Mouse (Mus musculus): ENCODE measurements around the gene Afp.

DNA sequence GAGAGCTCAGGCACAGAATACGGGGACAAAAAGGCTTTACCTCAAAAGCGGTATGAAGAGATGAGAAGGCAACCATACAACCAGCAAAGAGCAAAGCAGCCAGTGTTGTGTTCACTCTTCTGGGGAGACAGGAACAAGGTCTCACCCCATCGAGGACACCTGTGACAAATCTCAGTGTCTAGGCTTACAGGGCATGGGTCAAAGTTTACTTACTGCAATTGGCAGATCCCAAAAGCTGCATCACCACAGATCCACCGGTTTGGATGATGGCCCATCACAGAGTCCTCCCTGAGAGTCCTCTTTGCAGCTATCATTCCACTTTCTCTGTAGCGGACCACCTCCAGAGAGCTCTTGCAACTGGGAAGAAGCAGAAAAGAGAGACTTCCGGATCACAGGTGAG is 25.0 kb downstream of the Afp start:
- TF ChIP-seq CHD2 (IDR thresholded peaks at IDR 0.05; ENCODE audit: low read depth, low read length) (no peak), ZNF384 (IDR thresholded peaks at IDR 0.05; ENCODE audit: low read depth, low read length) (no peak), HCFC1 (IDR thresholded peaks at IDR 0.05; ENCODE audit: borderline replicate concordance, insufficient read depth, low read length) (no peak), ZC3H11A (IDR thresholded peaks at IDR 0.05; ENCODE audit: borderline replicate concordance, low read depth, low read length) (no peak), MAFK (IDR thresholded peaks at IDR 0.05; ENCODE audit: insufficient read depth, low read depth, low read length) (no peak)
